Mouse (Mus musculus): ENCODE measurements around the gene Olfr1392. TPM values are rescaled to one million over a fixed set of nuclear protein-coding genes. Genes with fewer than 3 reads are reported as not detected.

The Olfr1392 gene
- total and polyA plus RNA-seq, 3 experiments: not detected

DNA sequence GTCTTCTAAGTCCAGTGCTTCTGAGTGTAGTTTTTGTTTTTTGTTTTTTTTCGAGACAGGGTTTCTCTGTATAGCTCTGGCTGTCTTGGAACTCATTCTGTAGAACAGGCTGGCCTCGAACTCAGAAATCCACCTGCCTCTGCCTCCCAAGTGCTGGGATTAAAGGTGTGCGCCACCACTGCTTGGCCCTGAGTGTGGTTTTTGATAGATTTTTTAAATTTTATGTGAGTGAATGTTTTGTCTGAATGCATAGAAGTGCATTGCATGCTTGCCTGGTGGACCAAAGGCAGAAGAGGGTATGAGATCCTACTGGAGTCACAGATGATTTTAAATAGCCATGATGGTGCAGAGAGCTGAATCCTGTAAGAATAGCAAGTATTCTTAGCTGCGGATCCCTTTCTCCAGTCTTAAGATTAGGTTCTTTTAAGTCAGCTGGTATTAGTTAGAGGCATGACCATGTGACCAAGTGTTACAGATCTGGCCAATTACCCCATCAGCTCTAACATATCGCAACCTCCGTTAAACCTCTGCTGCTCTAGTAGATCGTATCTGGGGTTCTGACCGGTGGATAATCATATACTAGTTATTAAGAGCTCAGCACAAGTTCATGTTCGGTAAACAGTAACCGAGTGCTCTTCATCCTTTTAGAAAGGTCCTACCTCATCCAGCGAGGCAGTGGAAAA is 42.0 kb upstream of the Olfr1392 start:
- TF ChIP-seq USF1 (IDR thresholded peaks at IDR 0.05; ENCODE audit: low read depth, low read length) (no peak), SMC3 (IDR thresholded peaks at IDR 0.05; ENCODE audit: low read depth, low read length) (no peak), POLR2A (IDR thresholded peaks at IDR 0.05; ENCODE audit: low read depth, low read length) (no peak), MAZ (IDR thresholded peaks at IDR 0.05; ENCODE audit: low read depth, low read length) (no peak), CHD2 (IDR thresholded peaks at IDR 0.05; ENCODE audit: low read length) (no peak), RAD21 (IDR thresholded peaks at IDR 0.05; ENCODE audit: low read depth, low read length) (no peak), CHD1 (IDR thresholded peaks at IDR 0.05; ENCODE audit: low read depth, low read length) (no peak), ETS1 (conservative IDR thresholded peaks at IDR 0.05; ENCODE audit: low read depth, low read length) (no peak), USF2 (conservative IDR thresholded peaks at IDR 0.05; ENCODE audit: low read depth, low read length) (no peak), KAT2A (IDR thresholded peaks at IDR 0.05; ENCODE audit: insufficient replicate concordance, low read length) (no peak), BHLHE40 (IDR thresholded peaks at IDR 0.05; ENCODE audit: low read depth, low read length) (no peak), TBP (conservative IDR thresholded peaks at IDR 0.05; ENCODE audit: low read depth, low read length) (no peak), EP300 (IDR thresholded peaks at IDR 0.05; ENCODE audit: low read length) (no peak), GABPA (IDR thresholded peaks at IDR 0.05; ENCODE audit: insufficient replicate concordance, low read depth, low read length) (no peak), POLR2AphosphoS2 (IDR thresholded peaks at IDR 0.05; ENCODE audit: low read depth, low read length) (no peak), MAFK (IDR thresholded peaks at IDR 0.05; ENCODE audit: insufficient replicate concordance, low read length) (no peak)
- peaks cover 5 to 59% of the 10 kb centered on the region in 2 experiments; a peak in 3 of 4 replicates for H3K4me1 ChIP-seq (ENCODE audit: control insufficient read depth in 1 of 2, insufficient read depth in 2 of 2)
- dilution Hi-C loops (cut with MboI; ENCODE audit: extremely low pct_ligation_motif_present, extremely low pct_unique_long_range_greater_than_20kb, low sequenced_read_pairs): no loop called here

DNA sequence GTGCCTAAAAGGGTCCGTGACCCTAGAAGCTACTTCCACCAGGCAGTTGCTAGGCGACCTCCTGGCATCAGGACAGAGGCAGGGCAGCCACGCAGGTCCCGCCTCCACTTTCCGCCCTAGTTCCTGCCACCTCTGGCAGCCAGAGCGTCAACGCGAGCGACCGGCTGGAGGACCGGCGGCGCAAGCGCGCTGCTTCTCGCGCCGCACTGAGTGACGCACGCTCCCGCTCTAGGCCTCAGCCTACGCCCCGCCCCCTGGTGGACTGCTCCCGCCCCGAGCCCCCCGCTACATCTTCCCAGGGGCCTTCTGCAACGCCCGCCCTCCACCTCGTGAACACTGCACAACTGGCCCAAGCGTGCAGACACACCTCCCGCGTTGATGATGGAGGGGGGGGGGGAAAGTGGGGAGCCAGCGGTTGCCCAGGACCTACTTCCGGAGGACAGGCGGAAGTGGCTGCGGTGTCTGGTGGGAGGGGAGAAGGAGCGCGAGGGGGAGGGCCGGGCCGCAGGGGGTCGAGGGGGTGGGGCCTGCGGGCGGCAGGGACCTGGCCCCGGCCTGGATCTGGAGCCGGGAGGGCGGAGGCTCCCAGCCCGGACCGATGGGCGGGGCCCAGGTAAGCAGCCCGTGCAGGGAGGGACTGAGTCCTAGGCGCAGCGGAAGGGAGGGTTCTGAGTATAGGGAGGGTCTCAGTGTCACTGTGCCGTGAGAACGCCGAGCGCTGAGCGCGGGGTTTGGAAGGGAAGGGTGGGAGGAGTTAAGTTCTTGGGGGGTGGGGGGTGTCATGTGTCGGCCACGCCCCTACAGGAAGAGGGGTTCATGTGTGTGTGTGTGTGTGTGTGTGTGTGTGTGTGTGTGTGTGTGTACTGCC is 41.1 kb upstream of the Olfr1392 start, which contains the start of gene Mgat1:
Gene Mgat1 (plus strand): TSS at position 465 of the 868 bp plus-strand sequence.
- dilution Hi-C loops (cut with MboI; ENCODE audit: extremely low pct_ligation_motif_present, extremely low pct_unique_long_range_greater_than_20kb, low sequenced_read_pairs): no loop called here
- TF ChIP-seq KAT2A (IDR thresholded peaks at IDR 0.05; ENCODE audit: insufficient replicate concordance, low read length) (peak; percentile 51; the same call in 1 of the 2 replicates), GABPA (IDR thresholded peaks at IDR 0.05; ENCODE audit: insufficient replicate concordance, low read depth, low read length) (no peak; the same call in 1 of the 2 replicates), PAX5 (IDR thresholded peaks at IDR 0.05; ENCODE audit: low read length) (no peak), MAZ (IDR thresholded peaks at IDR 0.05; ENCODE audit: low read depth, low read length) (peak; percentile 51; the same call in 1 of the 2 replicates), ZMIZ1 (IDR thresholded peaks at IDR 0.05; ENCODE audit: low read depth, low read length) (peak; percentile 76), MYC (IDR thresholded peaks at IDR 0.05; ENCODE audit: low read depth, low read length) (peak; percentile 23; the same call in 1 of the 2 replicates), CHD1 (IDR thresholded peaks at IDR 0.05; ENCODE audit: low read depth, low read length) (peak; percentile 84), MEF2A (IDR thresholded peaks at IDR 0.05; ENCODE audit: borderline replicate concordance, low read depth, low read length) (no peak), POLR2A (IDR thresholded peaks at IDR 0.05; ENCODE audit: low read depth, low read length) (peak; percentile 53), ELF1 (IDR thresholded peaks at IDR 0.05; ENCODE audit: low read depth, low read length) (peak; percentile 88), USF1 (IDR thresholded peaks at IDR 0.05; ENCODE audit: low read depth, low read length) (no peak; the same call in 1 of the 2 replicates), EP300 (IDR thresholded peaks at IDR 0.05; ENCODE audit: low read length) (0 out of 2 replicates have a peak, but pooled peaks have one; percentile 15), BHLHE40 (IDR thresholded peaks at IDR 0.05; ENCODE audit: low read depth, low read length) (peak; percentile 81), UBTF (IDR thresholded peaks at IDR 0.05; ENCODE audit: low read depth, low read length) (no peak), IRF4 (IDR thresholded peaks at IDR 0.05; ENCODE audit: low read depth, low read length) (peak; percentile 69; the same call in 1 of the 2 replicates), JUN (IDR thresholded peaks at IDR 0.05; ENCODE audit: insufficient read depth, low read depth, low read length) (no peak), MAFK (IDR thresholded peaks at IDR 0.05; ENCODE audit: insufficient replicate concordance, low read length) (0 out of 2 replicates have a peak, but pooled peaks have one; percentile 15), TCF12 (IDR thresholded peaks at IDR 0.05; ENCODE audit: low read depth, low read length) (peak; percentile 61), SIN3A (IDR thresholded peaks at IDR 0.05; ENCODE audit: low read length) (peak; percentile 88)

More for the DNA sequence above, 42.0 kb upstream of the Olfr1392 start:
- Histone ChIP-seq H3K27me3 (replicated peaks) (no peaks in the 10 kb centered on the region), H3K4me2 (ENCODE audit: insufficient read depth, low read depth, poor library complexity, severe bottlenecking) (peak overlapping the region; percentile 54), H3K9ac (ENCODE audit: insufficient read depth, low read depth) (peak overlapping the region; percentile 50; the same call in 1 of the 2 replicates), H3K79me2 (replicated peaks; ENCODE audit: control insufficient read depth, extremely low read depth, insufficient read depth, poor library complexity, severe bottlenecking) (peaks cover 23% of the 10 kb centered on the region), H3K27ac (ENCODE audit: insufficient read depth, low read depth) (peak overlapping the region; percentile 12; the same call in 1 of the 2 replicates), H3K36me3 (replicated peaks in 1 of 2; ENCODE audit: control insufficient read depth in 1 of 2, insufficient read depth in 1 of 2, low read length in 1 of 2) (no peaks in the 10 kb centered on the region), H3K4me3 (replicated peaks in 1 of 3; ENCODE audit: low read depth in 2 of 3, low read length in 2 of 3, poor library complexity in 1 of 3) (peak overlapping the region; percentile 66 to 94 (median 72)), H3K9me3 (replicated peaks; ENCODE audit: low read length) (no peaks in the 10 kb centered on the region)
- no peak for DNase-seq (ENCODE audit: extremely low read depth)
- in situ Hi-C loops (cut with MboI; ENCODE audit: low pct_ligation_motif_present, low pct_unique_long_range_greater_than_20kb, low sequenced_read_pairs): loop anchor here (5.0 kb wide), 1 partner anchor 371 kb away; the partner anchor contains the start of gene Irgm1

More for the DNA sequence above, 41.1 kb upstream of the Olfr1392 start, which contains the start of gene Mgat1:
- peaks cover 32% of the 10 kb centered on the region for H3K79me2 ChIP-seq (replicated peaks; ENCODE audit: control insufficient read depth, extremely low read depth, insufficient read depth, poor library complexity, severe bottlenecking)
- no peaks in the 10 kb centered on the region for H3K36me3 ChIP-seq (replicated peaks in 1 of 2; ENCODE audit: control insufficient read depth in 1 of 2, insufficient read depth in 1 of 2, low read length in 1 of 2)
- peak within 1 kb of the TSS; percentile 88 for H3K27ac ChIP-seq (ENCODE audit: insufficient read depth, low read depth)
- no peaks in the 10 kb centered on the region for H3K27me3 ChIP-seq (replicated peaks)
- no peaks in the 10 kb centered on the region for H3K9me3 ChIP-seq (replicated peaks; ENCODE audit: low read length)
- in situ Hi-C loops (cut with MboI; ENCODE audit: low pct_ligation_motif_present, low pct_unique_long_range_greater_than_20kb, low sequenced_read_pairs): loop anchor here (5.0 kb wide), 1 partner anchor 372 kb away; the partner anchor contains the start of gene Irgm1
- peak; percentile 98 for DNase-seq (ENCODE audit: extremely low read depth)
- peak within 1 kb of the TSS; percentile 69 to 94 (median 72) for H3K4me3 ChIP-seq (replicated peaks in 1 of 3; ENCODE audit: low read depth in 2 of 3, low read length in 2 of 3, poor library complexity in 1 of 3)
- H3K4me2 ChIP-seq (ENCODE audit: insufficient read depth, low read depth, poor library complexity, severe bottlenecking): peak within 1 kb of the TSS; percentile 55
- peaks cover 8 to 59% of the 10 kb centered on the region in 2 experiments; a peak in 3 of 4 replicates for H3K4me1 ChIP-seq (ENCODE audit: control insufficient read depth in 1 of 2, insufficient read depth in 2 of 2)
- H3K9ac ChIP-seq (ENCODE audit: insufficient read depth, low read depth): peak within 1 kb of the TSS; percentile 50
